Mouse (Mus musculus) thymus, postnatal 4 days (tissue): ENCODE results near the gene Ssr1.

Experiments used
- DNase-seq: peaks from one replicate; pipeline ENCODE4 v3.0.0; 2021

Gene Ssr1

GRCm38 (mm10) chr13:37979506-37979905, 14.5 kb downstream of the Ssr1 start:
- DNase-seq: no peak

- DNase-seq: no peak
Measured at GRCm38 (mm10) chr13:37974731-37975130, 19.3 kb downstream of the Ssr1 start.

GRCm38 (mm10) chr13:37974036-37974435, 20.0 kb downstream of the Ssr1 start:
- no peak for DNase-seq

- DNase-seq: peak; percentile 36
Measured at GRCm38 (mm10) chr13:37970887-37971530, 23.0 kb downstream of the Ssr1 start.

GRCm38 (mm10) chr13:37969988-37970387, 24.0 kb downstream of the Ssr1 start:
- DNase-seq: no peak

GRCm38 (mm10) chr13:37969337-37969736, 24.7 kb downstream of the Ssr1 start:
- peak; percentile 94 for DNase-seq

- no peak for DNase-seq
Measured at GRCm38 (mm10) chr13:37967565-37967964, 26.5 kb downstream of the Ssr1 start.

GRCm38 (mm10) chr13:37967052-37967437, 27.0 kb downstream of the Ssr1 start:
- DNase-seq: no peak

- DNase-seq: no peak
Measured at GRCm38 (mm10) chr13:37966256-37967051, 27.6 kb downstream of the Ssr1 start.

- DNase-seq: peak; percentile 44
Measured at GRCm38 (mm10) chr13:37965126-37965914, 28.7 kb downstream of the Ssr1 start.

GRCm38 (mm10) chr13:37964128-37965087, 29.6 kb downstream of the Ssr1 start:
- no peak for DNase-seq

- peak; percentile 86 for DNase-seq
Measured at GRCm38 (mm10) chr13:37963354-37964007, 30.5 kb downstream of the Ssr1 start.

GRCm38 (mm10) chr13:37962541-37962940, 31.5 kb downstream of the Ssr1 start:
- DNase-seq: no peak

GRCm38 (mm10) chr13:37959936-37960335, 34.1 kb downstream of the Ssr1 start:
- DNase-seq: no peak

- DNase-seq: no peak
Measured at GRCm38 (mm10) chr13:37959239-37959907, 34.6 kb downstream of the Ssr1 start.

- DNase-seq: no peak
Measured at GRCm38 (mm10) chr13:37958498-37959238, 35.3 kb downstream of the Ssr1 start.

GRCm38 (mm10) chr13:37954318-37954717, 39.7 kb downstream of the Ssr1 start:
- no peak for DNase-seq

- DNase-seq: no peak
Measured at GRCm38 (mm10) chr13:37952981-37953380, 41.0 kb downstream of the Ssr1 start.

- peak; percentile 91 for DNase-seq
Measured at GRCm38 (mm10) chr13:37946734-37947133, 47.3 kb downstream of the Ssr1 start.

- no peak for DNase-seq
Measured at GRCm38 (mm10) chr13:37945392-37945791, 48.6 kb downstream of the Ssr1 start.
